Mouse (Mus musculus): Measurements from ENCODE around the gene Rab30. TPM values are rescaled to one million over a fixed set of nuclear protein-coding genes. Genes with fewer than 3 reads are reported as not detected.
"Not testable (repeated sequence)": the region's sequence is repeated elsewhere in the genome, so short reads cannot be mapped to it uniquely, and the experiment has no call there.

Rab30 gene
- polyA plus RNA-seq (2017; shearing (Covaris generic)), result under 1 TPM in 2 of 3 experiments, not detected in 1; 0.35 to 0.49 TPM

DNA sequence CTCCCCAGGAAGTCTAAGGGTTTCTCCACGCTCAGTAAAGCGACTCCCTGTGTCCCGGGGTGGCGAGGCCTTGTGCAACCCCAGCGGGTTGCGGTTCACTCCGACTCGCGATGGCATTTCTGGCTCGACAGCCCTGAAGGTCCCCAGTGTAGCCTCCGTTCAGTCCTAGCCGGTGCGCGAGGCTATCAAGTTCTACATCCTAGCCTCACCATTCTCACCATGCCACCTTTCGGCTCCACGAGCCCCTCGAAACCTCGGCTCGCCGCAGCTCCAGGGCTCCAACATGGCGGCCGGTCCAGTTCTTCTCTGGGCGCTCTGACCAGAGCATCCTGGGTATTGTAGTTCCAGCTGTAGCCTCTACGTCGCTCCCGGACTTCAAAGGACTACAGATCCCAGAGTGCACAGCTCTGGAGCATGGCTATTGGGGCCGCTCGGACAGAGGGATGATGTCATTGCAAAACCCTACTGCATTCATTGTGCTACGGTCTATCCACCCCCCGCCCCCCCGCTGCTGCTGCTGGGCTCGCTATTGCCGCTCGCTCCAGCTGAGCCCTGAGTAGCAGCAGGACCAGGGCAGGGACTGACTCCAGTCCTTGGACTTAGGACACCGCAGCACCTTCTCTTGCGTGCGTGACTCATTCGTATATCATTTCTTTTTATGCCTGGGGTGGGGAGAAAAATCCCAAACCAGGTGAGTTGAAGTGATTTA lies at the start of gene Rab30:
TSS of gene Rab30 (plus strand) at position 452 of the 709 bp plus-strand sequence.
- ATAC-seq, result peak; percentile 98

DNA sequence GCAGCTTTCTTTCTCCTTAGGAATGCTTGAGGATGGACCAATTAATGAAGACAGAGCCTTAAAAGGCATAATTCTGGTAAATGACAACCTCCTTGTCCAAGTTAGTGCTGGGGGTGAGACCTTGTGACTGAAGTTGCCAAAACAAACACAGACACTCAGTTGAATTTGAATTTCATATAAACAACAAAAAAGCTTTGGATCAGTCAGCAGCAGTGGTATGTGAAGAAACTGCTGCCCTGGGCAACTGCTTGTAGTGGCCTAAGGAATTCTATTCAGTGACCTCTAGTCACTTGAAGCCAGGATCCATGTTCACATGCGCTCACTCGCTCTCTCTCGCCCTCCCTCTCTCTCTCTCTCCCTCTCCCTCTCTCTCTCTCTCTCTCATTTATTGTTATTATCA lies 45.0 kb upstream of the Rab30 start:
- no peak for ATAC-seq

DNA sequence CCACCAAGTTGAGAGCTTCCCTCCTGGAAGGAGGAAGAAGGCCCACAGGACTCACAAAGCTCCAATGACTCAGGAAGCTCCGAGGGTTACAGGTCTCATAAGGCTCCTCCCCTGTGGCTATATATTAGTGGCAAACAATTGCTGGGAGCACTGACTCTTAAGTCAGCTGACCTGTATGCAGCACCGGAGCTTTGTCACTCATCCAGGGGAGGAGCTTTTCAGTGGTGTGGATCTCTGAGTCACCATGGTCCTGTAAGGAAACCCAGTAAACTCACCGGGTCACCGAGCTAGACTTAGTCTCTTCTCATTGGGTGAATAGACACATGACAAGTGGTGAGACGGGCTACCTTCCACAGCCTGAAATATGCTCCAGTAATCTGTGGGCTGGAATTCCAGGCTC lies 42.6 kb upstream of the Rab30 start:
- ATAC-seq, result no peak

DNA sequence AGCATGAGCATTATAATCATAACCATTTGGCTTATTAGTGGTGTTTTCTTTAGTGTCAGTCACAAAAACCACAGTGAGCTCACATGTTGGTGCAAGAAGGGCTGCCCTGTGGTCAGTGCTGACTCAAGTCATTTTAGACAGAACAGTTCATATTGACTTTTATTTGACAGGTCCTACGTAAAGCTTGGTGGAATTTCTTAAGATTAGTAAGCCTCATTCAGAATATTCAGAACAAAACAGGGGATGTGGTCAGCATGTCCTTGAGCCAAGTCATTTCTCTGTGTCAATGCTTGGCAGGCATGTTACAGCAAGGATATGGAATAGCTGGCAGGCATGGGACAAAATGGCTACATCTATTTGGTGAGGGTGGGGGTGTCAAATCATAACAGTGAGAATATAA lies 37.7 kb upstream of the Rab30 start:
- no peak for ATAC-seq

- ATAC-seq, result no peak
These were observed 35.9 kb upstream of the Rab30 start for GRCm38 (mm10) chr7:92705534-92705933.

DNA sequence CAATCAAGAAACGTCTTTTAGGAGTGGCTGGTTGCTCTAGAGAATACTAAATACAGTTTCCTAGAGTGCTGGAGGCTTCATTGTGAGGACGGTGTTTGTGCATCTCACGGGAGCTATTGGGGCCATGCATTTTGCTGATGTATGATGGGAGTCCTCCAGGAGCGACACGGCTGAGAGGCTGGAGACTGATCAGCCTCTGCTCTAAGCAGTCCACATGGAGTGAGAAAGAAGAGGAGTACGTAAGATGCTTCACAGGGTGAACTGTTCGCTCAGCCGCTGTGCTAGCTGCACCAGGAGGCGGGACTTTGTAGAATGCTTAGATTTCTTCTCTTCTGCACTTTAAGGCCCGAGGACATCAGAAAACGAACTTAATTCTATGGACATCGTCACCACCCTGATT lies 34.7 kb upstream of the Rab30 start:
- ATAC-seq, result no peak

DNA sequence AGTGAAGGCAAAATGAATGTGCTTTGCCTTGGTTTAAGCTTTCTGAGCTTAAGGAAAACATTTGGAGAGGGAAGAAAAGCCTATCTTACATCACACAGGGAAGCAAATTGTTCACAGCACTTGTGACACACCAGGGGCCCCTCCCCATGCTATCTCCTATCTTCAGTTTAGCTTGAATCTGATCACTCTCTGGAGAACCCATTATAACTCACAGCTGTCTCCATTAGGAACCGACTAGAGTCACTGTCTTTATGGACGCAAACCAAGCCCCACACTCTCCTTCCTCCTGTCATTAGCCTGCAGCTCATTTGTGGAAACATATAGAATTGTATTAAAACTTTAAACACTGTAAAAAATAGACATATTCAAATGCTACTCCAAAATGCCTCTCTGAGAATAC lies 31.8 kb upstream of the Rab30 start:
- ATAC-seq, result no peak

DNA sequence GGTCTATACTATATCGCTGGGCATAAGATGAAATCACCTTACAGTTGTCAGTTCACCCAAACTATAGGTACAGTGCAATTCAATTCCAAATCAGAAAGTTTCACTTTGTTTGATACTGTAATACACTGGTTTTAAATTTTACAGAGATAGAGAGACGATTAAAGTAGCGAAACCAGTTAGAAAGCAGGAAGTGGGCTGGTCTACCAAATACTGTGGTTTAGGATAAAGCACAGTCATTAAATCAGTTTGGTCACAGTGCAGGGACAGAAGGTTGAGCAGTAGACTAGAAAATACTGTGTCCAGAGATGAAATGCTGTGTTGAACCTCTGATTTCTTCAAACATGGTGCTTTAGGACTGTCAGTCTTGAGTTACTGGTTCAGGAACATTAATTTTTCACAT lies 29.8 kb upstream of the Rab30 start:
- ATAC-seq, result peak; percentile 68

DNA sequence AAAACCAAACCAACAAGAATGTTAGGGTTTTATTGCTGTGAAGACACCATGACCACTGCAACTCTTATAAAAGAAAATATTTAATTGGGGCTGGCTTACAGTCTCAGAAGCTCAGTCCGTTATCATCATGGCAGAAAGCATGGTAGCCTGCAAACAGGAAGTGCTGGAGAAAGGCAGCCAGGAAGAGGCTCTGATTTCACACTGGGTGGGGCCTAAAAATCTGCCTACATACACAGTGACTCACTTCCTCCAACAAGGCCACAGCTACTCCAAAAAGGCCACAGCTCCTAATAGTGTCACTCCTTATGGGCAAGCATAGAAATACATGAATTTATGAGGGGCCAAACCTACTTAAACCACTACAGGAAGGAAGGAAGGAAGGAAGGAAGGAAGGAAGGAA lies 26.3 kb upstream of the Rab30 start:
- no peak for ATAC-seq

- ATAC-seq, result no peak
These were observed 21.1 kb upstream of the Rab30 start for GRCm38 (mm10) chr7:92720156-92720905.

DNA sequence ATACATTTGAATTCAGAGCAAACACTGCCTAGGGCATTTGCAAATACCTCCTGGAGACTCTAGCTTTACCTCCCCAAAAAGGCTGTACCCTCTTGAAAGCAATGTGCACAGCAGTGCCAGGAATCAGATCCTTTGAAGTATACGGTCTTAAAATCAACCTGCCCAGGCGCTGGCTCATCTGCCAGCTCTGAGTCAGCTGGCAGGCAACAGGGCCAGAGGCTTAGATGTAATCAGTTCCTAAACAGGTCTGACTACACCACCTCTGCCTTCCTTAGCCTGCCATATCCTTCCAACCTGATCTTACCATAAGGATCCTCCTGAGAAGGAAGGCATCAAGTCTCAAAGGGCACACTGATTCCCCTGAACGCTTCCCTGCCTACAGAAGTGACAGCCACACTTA lies 17.7 kb upstream of the Rab30 start:
- no peak for ATAC-seq

DNA sequence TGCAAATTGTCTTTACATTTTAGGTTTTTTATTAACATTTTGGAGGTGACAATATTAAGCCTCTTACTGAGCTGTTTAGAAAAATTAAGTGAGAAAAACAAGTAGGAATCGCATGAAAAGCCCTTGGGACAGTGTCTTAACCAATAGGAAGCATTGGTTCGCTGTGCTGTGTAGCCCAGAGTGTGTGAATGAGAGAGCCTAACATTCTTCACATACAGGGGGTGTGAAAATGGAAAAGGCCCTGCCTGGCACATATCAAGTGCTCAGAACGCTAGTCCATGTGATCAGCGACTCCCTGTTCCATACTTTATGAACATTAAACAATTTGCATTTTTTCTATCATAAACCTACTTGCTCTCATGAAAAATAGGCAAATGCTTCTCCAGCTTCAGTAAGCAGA lies 17.1 kb upstream of the Rab30 start:
- no peak for ATAC-seq

GRCm38 (mm10) chr7:92729583-92729982 lies 11.8 kb upstream of the Rab30 start:
- ATAC-seq, result not testable (repeated sequence)

GRCm38 (mm10) chr7:92730465-92730864 lies 10.9 kb upstream of the Rab30 start:
- ATAC-seq, result no peak

GRCm38 (mm10) chr7:92730959-92731358 lies 10.4 kb upstream of the Rab30 start:
- ATAC-seq, result no peak

GRCm38 (mm10) chr7:92732136-92732535 lies 9.3 kb upstream of the Rab30 start:
- no peak for ATAC-seq

DNA sequence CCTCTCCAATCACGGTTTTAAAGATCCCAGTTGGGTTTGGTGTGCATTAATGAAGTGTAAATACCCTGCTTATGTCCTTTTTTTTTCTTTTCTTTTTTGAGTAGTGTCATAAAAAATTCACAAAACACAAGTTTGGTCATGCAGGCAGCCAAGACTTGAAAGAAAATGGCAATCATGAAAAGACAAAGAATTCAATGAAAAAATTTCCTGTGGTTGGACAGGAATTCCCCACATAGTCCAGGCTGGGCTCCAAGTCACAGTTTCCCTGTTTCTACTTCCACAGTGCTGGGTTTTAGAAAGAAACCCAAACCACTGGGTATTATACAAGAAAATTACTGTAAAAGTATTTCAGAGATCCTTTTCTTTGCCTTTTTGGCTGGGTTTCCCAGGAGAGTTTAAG lies 3.8 kb upstream of the Rab30 start:
- no peak for ATAC-seq

DNA sequence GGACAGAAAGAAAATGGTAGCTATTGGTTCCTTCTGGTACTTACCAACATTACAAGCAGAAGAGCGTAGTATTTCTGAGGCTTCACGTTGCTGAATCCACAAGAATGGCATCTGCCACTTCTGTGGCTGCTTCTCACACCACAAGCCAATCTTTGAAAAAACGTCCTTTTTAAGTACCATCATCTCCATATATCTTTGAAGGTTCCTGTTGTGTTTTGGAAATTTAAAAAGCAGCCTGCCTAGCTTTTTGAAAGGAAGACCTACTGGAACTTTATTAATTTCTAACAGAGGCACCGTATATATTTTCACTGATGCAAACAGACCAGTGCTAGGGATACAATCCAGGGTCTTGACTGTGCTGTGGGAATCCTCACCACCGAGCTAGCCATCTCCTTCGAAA lies 1.4 kb upstream of the Rab30 start:
- no peak for ATAC-seq

DNA sequence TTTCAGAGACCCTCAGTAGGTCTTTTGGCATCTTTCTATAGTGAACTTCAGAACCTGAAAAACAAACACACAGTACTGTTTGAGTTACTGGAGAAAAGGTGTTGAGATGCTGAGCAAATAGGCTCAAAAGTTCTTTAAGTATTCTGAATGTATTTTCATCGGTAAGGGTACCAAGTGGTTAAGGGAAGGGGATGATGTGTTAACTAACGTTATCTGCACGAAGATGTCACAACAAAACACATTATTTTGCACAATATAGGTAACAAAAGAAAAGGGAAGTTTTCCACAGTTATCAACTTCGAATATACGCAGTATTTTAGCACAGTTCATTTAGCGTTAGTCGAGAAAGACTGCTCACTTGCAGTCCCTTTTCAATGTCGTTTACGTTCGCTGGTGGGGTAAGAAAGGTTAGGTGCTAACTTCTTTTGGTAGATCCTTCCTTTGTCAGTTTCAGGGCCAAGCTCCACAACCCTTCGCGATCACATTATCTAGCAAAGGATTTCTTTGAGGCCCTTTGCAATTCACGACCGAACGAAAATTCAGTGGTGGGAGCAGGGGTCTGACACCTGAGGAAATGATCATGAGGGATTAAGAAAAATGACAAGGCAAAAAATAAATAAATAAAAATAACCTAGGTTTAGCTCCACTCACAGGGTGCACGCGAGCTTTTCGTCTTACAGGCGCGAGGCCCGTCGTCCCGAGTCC lies 840 bp upstream of the Rab30 start:
- ATAC-seq, result no peak

GRCm38 (mm10) chr7:92741861-92742249 lies 452 bp downstream of the Rab30 start:
- ATAC-seq, result peak; percentile 12

DNA sequence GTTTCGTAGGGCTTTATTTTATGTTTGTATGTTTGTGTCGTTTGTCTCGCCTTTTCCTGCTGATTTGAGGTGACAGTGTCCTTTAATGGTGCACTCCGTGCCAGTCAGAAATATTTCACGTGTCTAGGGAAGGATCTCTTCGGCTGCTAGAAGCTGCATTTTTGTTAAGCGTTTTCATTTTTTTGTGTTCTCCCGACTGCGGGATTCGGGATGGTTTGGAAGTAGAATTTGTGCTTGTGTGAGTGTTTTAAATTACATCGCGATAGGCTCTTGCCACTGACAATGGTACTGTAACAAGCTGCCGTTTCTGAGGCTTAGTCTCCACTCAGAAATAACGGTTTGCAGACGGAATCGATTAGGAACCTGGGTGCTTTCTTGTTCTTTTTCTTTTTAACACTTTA lies 938 bp downstream of the Rab30 start:
- no peak for ATAC-seq

GRCm38 (mm10) chr7:92742774-92743173 lies 1.4 kb downstream of the Rab30 start:
- ATAC-seq, result no peak

GRCm38 (mm10) chr7:92743325-92743724 lies 1.9 kb downstream of the Rab30 start:
- no peak for ATAC-seq

DNA sequence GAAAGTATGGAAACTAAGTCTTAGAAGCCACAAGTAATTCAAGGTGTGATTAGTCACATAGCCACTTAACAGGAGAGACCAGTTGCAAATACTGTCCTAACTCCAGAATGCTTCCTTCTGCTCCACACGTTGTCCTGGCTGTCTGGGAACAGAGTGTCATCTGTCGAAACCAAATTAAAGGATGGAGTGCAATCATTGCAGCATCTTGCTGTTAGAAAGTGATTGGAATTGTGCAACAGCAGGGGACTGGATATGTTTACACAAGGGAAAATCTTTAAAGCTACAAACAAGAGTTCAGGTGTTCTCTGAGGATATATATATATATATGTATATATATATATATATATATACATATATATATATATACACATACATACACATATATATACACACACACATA lies 9.0 kb downstream of the Rab30 start:
- ATAC-seq, result no peak
